Mouse (Mus musculus) E14TG2a.4 (cell line): ENCODE data around the gene Tcf15.

Experiments used
- CTCF ChIP-seq: conservative IDR thresholded peaks from 2 replicates; pipeline ENCODE4 v1.5.1; 2014; ENCODE audit warnings: low read length
- NANOG ChIP-seq: IDR thresholded peaks from 2 replicates; pipeline ENCODE4 v1.6.1; 2014; ENCODE audit warnings: borderline replicate concordance, low read length, mixed read lengths
- POU5F1 ChIP-seq: IDR thresholded peaks from 2 replicates; pipeline ENCODE4 v1.6.1; 2014; ENCODE audit warnings: low read length, borderline replicate concordance

GRCm38 (mm10) chr2:152142046-152142445, 1.3 kb upstream of the Tcf15 start:
- TF ChIP-seq CTCF (no peak), POU5F1 (no peak), NANOG (no peak)
